Mouse (Mus musculus): ENCODE data around the gene Dlg1. TPM values are rescaled to one million over a fixed set of nuclear protein-coding genes. Genes with fewer than 3 reads are reported as not detected.
"Not testable (repeated sequence)": the region's sequence is repeated elsewhere in the genome, so short reads cannot be mapped to it uniquely, and the experiment has no call there.

Gene Dlg1
- total RNA-seq, 2 experiments from 2014 or later, result 38.5 to 38.9 TPM

- intact Hi-C loops (cut with DNase I), result no loop called here
- DNase-seq, result no peak
These were observed 59.7 kb downstream of the Dlg1 start for GRCm38 (mm10) chr16:31722991-31723390.

- peak in 1 of 2 experiments; percentile 26 for DNase-seq
- intact Hi-C loops (cut with DNase I), result loop anchor here (1.0 kb wide), 1 partner anchor 266 kb away; no protein-coding TSS in a partner anchor
These were observed 60.9 kb downstream of the Dlg1 start for GRCm38 (mm10) chr16:31724121-31724520.

- DNase-seq, result no peak
- intact Hi-C loops (cut with DNase I), result loop anchor here (1.0 kb wide), 1 partner anchor 267 kb away; no protein-coding TSS in a partner anchor
These were observed 61.6 kb downstream of the Dlg1 start for GRCm38 (mm10) chr16:31724818-31725217.

- intact Hi-C loops (cut with DNase I), result not testable (repeated sequence)
These were observed 67.7 kb downstream of the Dlg1 start for GRCm38 (mm10) chr16:31730971-31731370.

GRCm38 (mm10) chr16:31737081-31737480 is 73.8 kb downstream of the Dlg1 start:
- intact Hi-C loops (cut with DNase I), result no loop called here

More at GRCm38 (mm10) chr16:31730971-31731370, 67.7 kb downstream of the Dlg1 start:
- DNase-seq, result not testable (repeated sequence)

GRCm38 (mm10) chr16:31737761-31738160 is 74.5 kb downstream of the Dlg1 start:
- intact Hi-C loops (cut with DNase I), result no loop called here

More at GRCm38 (mm10) chr16:31737081-31737480, 73.8 kb downstream of the Dlg1 start:
- no peak for DNase-seq

GRCm38 (mm10) chr16:31740271-31740670 is 77.0 kb downstream of the Dlg1 start:
- intact Hi-C loops (cut with DNase I), result no loop called here
- DNase-seq, result peak; percentile 61 to 67

More at GRCm38 (mm10) chr16:31737761-31738160, 74.5 kb downstream of the Dlg1 start:
- no peak for DNase-seq

- DNase-seq, result no peak
- intact Hi-C loops (cut with DNase I), result no loop called here
These were observed 77.5 kb downstream of the Dlg1 start for GRCm38 (mm10) chr16:31740704-31741103.

- intact Hi-C loops (cut with DNase I), result loop anchor here (5.0 to 10.0 kb wide), 2 partner anchors 104 to 167 kb away; no protein-coding TSS in a partner anchor
- DNase-seq, result peak in 1 of 2 experiments; percentile 21
These were observed 87.3 kb downstream of the Dlg1 start for GRCm38 (mm10) chr16:31750526-31750925.

- peak in 1 of 2 experiments; percentile 5 for DNase-seq
- intact Hi-C loops (cut with DNase I), result loop anchor here (5.0 to 10.0 kb wide), 2 partner anchors 100 to 163 kb away; no protein-coding TSS in a partner anchor
These were observed 91.2 kb downstream of the Dlg1 start for GRCm38 (mm10) chr16:31754172-31755025.

GRCm38 (mm10) chr16:31755053-31755452 is 91.8 kb downstream of the Dlg1 start:
- intact Hi-C loops (cut with DNase I), result loop anchor here (10.0 kb wide), 1 partner anchor 100 kb away; no protein-coding TSS in a partner anchor
- DNase-seq, result no peak

- intact Hi-C loops (cut with DNase I), result loop anchor here (10.0 kb wide), 1 partner anchor 98 kb away; no protein-coding TSS in a partner anchor
- no peak for DNase-seq
These were observed 93.2 kb downstream of the Dlg1 start for GRCm38 (mm10) chr16:31756436-31756835.

GRCm38 (mm10) chr16:31757606-31758005 is 94.4 kb downstream of the Dlg1 start:
- no peak for DNase-seq
- intact Hi-C loops (cut with DNase I), result loop anchor here (10.0 kb wide), 1 partner anchor 97 kb away; no protein-coding TSS in a partner anchor

GRCm38 (mm10) chr16:31759416-31759815 is 96.2 kb downstream of the Dlg1 start:
- no peak for DNase-seq
- intact Hi-C loops (cut with DNase I), result loop anchor here (10.0 kb wide), 1 partner anchor 95 kb away; no protein-coding TSS in a partner anchor

- intact Hi-C loops (cut with DNase I), result no loop called here
- DNase-seq, result no peak
These were observed 103.1 kb downstream of the Dlg1 start for GRCm38 (mm10) chr16:31766298-31766697.

- no peak for DNase-seq
- intact Hi-C loops (cut with DNase I), result no loop called here
These were observed 103.5 kb downstream of the Dlg1 start for GRCm38 (mm10) chr16:31766715-31767114.

GRCm38 (mm10) chr16:31775924-31776323 is 112.7 kb downstream of the Dlg1 start:
- DNase-seq, result no peak
- intact Hi-C loops (cut with DNase I), result no loop called here

- peak in 1 of 2 experiments; percentile 7 for DNase-seq
- intact Hi-C loops (cut with DNase I), result no loop called here
These were observed 117.8 kb downstream of the Dlg1 start for GRCm38 (mm10) chr16:31781015-31781414.

- DNase-seq, result no peak
- intact Hi-C loops (cut with DNase I), result no loop called here
These were observed 126.8 kb downstream of the Dlg1 start for GRCm38 (mm10) chr16:31790056-31790455.

GRCm38 (mm10) chr16:31803644-31804043 is 140.4 kb downstream of the Dlg1 start:
- DNase-seq, result no peak
- intact Hi-C loops (cut with DNase I), result no loop called here

GRCm38 (mm10) chr16:31826049-31826448 is 162.8 kb downstream of the Dlg1 start:
- DNase-seq, result no peak
- intact Hi-C loops (cut with DNase I), result no loop called here

Data from heart, postnatal 14 days (tissue).